Mouse (Mus musculus): ENCODE results near the gene Myt1. TPM values are rescaled to one million over a fixed set of nuclear protein-coding genes. Genes with fewer than 3 reads are reported as not detected.

Myt1 gene
- total RNA-seq (2023), result not detected

GRCm38 (mm10) chr2:181763006-181763830, at the start of gene Myt1:
Myt1 (plus strand) TSS chr2:181763332.

GRCm38 (mm10) chr2:181714903-181715326, 48.2 kb upstream of the Myt1 start, which contains the start of gene Oprl1:
Oprl1 (plus strand) TSS chr2:181715016.

GRCm38 (mm10) chr2:181837372-181838292, 74.5 kb downstream of the Myt1 start, which contains the start of gene Pcmtd2:
Pcmtd2 (plus strand) TSS chr2:181837854.

GRCm38 (mm10) chr2:181863791-181864535, 100.8 kb downstream of the Myt1 start, which contains the start of gene Polr3k:
Polr3k (plus strand) TSS chr2:181864337.

Other genes with a start within 250 kb of the Myt1 start
- 100 to 1,000 TPM; 114 to 122 TPM for gene Dnajc5, start 242.8 kb upstream of the Myt1 start, total RNA-seq (2023)
- 100 to 1,000 TPM; 106 to 137 TPM for gene Uckl1, start 178.4 kb upstream of the Myt1 start, total RNA-seq (2023)
- 10 to 100 TPM; 35.5 to 39.2 TPM for gene Prpf6, start 171.5 kb upstream of the Myt1 start, total RNA-seq (2023)
- gene Zfp512b, start 170.5 kb upstream of the Myt1 start, total RNA-seq (2023), result 10 to 100 TPM; 12.1 to 16.1 TPM
- 10 to 100 TPM in 1 of 2 experiments, 1 to 10 TPM in 1; 9.6 to 10.1 TPM for gene Samd10, start 164.1 kb upstream of the Myt1 start, total RNA-seq (2023)
- under 1 TPM in 1 of 2 experiments, not detected in 1; 0.53 TPM for gene Gm29797, start 106.3 kb upstream of the Myt1 start, total RNA-seq (2023)
- under 1 TPM; 0.22 to 0.62 TPM for gene Sox18, start 91.7 kb upstream of the Myt1 start, total RNA-seq (2023)
- gene Tcea2, start 83.0 kb upstream of the Myt1 start, total RNA-seq (2023), result 10 to 100 TPM; 10.6 to 17.1 TPM
- 100 to 1,000 TPM; 308 to 314 TPM for gene Rgs19, start 69.4 kb upstream of the Myt1 start, total RNA-seq (2023)
- gene Lkaaear1, start 64.9 kb upstream of the Myt1 start, total RNA-seq (2023), result not detected
- gene Oprl1, start 48.3 kb upstream of the Myt1 start, total RNA-seq (2023), result under 1 TPM in 1 of 2 experiments, not detected in 1; 0.49 TPM
- 10 to 100 TPM; 30.4 to 32.7 TPM for gene Pcmtd2, start 74.5 kb downstream of the Myt1 start, total RNA-seq (2023)
- gene Polr3k, start 101.0 kb downstream of the Myt1 start, total RNA-seq (2023), result 10 to 100 TPM in 1 of 2 experiments, 1 to 10 TPM in 1; 7.6 to 10.9 TPM
- gene Gm14496, start 227.8 kb downstream of the Myt1 start, total RNA-seq (2023), result not detected